Mouse (Mus musculus): ENCODE results near the gene Lrrc45.
"Not testable (repeated sequence)": the region's sequence is repeated elsewhere in the genome, so short reads cannot be mapped to it uniquely, and the experiment has no call there.

- TF ChIP-seq CHD2 (IDR thresholded peaks at IDR 0.05; ENCODE audit: low read depth, low read length); ZC3H11A (IDR thresholded peaks at IDR 0.05; ENCODE audit: borderline replicate concordance, low read depth, low read length); HCFC1 (IDR thresholded peaks at IDR 0.05; ENCODE audit: borderline replicate concordance, insufficient read depth, low read length): not testable (repeated sequence)
Observed at GRCm38 (mm10) chr11:120675875-120676274, 37.9 kb upstream of the Lrrc45 start.
